Mouse (Mus musculus): ENCODE measurements around the gene Wfdc15a. TPM values are rescaled to one million over a fixed set of nuclear protein-coding genes. Genes with fewer than 3 reads are reported as not detected.
A peak's percentile ranks its signal among the peaks of the same experiment; 100 is the strongest.

The Wfdc15a gene
- total RNA-seq, 2 experiments from 2014 or later = not detected

DNA sequence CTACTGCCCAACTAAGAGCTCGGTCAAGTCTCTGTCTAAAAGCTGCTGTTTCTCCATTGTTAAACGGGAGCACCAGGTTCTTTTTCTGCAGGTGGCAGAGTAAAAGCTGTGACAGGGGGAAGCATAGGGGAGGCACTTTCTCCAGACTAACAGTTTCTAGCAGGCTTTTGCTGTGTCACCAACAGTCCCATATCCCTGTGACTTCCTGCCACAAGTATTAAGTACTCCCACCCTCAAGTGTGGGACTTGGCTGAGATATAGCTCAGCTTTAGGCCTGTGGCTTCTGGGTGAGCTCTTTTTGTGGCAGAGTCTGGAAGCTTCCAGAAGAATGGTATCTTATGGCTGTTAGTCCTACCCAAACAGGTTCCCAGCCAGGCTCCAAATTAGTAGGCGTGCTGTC, 24.1 kb downstream of the Wfdc15a start:
- DNase-seq = no peak

DNA sequence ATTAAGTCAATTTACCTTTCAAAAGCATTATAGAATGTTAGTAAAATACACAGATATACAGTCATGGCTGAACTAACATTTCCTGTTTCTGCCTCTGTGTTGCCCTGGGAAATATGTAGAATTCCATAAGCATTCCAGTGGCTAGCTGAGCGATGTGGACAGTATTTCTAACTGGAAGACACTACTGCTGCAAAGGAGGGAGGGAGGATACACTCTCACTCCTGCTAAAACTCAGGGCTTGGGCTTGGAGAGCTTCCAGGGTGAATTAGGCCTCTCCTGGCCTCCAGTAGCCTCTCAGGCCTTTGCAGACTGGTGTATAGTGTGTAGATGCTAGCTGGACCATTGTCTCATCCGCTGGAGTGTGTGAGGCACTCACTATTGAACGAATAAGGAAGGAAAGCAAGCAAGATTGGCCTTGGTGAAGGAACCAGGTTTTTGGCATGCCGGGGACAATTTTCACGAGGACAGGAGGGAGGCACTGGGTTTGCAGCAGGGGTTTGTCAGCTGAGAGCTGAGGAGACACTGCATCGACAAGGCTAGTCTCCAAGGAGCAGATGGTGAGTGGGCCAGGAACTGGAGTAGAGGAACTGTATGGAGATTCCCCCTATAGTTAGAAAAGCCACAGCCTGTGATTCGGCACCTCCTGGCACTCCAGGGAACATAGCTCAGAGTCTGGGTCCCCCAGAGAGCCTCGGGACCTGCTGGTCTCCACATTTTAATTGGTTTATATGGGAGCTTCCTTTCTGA, 25.1 kb downstream of the Wfdc15a start:
- no peak for DNase-seq

DNA sequence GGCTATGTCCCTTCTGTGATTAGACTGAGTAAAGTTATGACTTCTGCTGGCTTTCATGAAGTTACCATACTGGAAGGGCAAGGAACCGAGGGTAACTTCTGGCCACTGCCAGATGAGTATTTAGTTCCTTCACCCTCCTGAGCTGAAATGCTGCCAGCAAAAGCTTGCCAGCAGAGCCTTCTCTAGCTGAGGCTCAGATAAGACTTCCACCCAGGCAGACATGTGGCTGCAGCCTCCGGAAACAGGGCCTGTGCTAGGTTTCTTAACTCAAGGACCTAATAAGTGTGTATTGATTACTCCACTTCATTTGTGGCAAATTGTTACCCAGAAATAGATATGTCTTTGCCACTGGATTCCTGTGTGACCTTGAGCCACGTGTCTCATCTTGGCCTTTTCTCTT, 26.5 kb downstream of the Wfdc15a start:
- DNase-seq = peak; percentile 36 to 46

DNA sequence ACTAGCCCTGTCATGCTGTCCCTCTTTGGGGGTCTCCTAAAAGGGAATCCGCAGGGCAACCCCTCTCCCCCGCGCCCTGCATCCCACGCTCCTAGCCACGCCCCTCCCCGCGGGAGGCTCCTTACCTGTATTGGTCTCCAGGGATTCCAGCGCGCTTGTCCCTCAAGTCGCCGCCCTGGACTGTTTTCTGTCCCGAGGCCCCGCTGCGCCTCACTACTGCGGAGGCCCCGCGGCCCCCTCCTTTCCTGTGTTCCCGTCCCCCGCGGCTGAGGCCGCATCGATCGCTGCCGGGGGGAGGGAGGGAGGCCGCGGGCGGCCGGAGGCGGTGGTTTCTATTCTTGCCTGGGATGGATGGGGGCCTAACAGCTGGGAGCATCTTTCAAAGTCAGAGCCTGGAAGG, 29.0 kb downstream of the Wfdc15a start, which contains the start of gene Kcns1:
Kcns1 (minus strand) TSS at position 212 of the 400 bp plus-strand sequence.
- no peak for DNase-seq

DNA sequence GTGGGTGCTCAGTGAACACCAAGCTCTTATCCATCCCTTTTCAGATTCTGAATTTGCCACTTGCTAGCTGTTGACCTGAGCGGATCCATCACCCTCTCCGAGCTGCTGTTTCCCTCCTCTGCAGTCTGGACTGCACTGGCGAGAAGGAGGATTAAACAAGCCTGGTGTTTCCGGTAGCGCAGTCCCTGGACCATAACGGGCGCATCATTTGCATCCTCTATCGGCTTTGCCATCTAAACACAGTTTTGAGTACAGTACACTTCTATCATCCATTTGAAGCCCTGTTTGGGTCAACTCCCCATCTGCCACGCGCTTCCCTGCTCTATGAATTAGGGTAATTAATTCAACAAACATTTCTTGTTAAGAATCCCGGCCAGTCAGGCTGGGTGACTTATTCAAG, 29.6 kb downstream of the Wfdc15a start:
- no peak for DNase-seq

DNA sequence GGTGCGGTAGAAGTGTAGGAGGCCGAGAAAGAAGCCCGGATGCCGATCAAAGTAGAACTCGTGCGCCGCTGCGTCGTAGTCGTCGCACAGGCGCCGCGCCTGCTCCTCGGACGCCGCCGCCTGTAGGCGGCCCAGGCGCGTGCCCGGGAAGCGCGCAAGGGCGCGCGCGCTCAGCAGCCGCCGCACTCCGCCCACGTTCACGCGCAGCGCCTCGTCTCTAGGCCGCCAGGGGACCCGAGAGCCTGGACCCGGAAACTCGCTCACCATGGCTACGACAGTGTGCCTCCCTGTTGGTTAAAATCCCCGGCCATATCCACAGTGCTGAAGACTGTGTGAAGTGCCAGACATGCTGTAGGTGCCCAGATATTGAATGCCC, 31.4 kb downstream of the Wfdc15a start:
- no peak for DNase-seq

DNA sequence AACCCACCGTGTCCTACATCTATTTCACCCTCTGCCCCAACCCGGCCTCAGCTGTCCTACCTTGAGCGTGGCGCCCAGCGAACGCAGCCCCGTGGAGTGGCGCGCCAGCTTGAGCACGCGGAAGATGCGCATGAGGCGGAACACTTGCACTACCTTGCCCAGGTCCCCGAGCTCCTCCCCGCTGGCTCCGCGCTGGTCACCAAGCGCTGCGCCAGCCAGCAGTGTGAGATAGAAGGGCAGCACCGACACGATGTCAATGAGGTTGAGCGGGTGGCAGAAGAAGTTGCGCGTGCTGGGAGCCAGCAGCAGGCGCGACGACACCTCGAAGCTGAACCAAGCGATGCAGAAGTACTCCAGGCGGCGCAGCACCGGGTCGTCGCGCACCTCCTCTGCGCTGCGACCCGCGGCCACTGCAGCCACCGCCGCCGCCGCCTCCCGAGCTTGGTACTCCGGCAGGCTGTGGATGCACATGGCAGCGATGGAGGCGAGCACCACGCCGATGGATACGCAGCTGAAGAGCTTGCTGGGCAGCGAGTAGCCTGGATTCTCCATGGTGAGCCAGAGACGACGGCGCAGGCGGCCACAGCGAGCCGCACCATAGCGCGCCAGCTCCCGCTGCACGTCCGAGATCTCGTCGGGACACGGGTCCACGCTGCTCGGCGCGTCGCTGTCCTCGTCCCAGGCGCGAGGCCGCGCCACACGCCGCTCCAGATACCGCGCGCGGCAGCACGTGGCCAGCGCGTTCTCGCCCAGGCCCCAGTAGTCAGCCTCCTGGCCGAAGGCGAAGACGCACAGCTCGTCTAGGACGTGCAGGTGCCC, 32.0 kb downstream of the Wfdc15a start:
- no peak for DNase-seq

DNA sequence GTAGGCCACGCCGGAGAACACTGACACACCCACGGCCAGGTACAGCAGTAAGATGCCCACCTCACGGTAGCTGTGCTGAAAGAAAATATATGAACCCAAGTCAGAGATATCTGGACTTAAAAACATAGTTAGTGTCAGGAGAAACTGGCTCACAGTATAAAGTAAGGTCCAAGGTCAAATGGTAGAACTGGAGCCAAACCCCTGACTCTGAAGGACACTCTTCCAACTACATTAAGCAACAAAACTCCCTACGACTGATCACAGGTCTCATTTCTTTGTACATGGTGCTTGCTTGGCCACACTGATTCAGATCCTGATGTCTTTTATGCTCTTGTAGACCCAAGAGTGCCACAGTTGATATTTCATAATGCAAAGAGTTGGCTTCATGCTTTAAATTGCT, 35.0 kb downstream of the Wfdc15a start:
- DNase-seq = peak; percentile 40 to 44

DNA sequence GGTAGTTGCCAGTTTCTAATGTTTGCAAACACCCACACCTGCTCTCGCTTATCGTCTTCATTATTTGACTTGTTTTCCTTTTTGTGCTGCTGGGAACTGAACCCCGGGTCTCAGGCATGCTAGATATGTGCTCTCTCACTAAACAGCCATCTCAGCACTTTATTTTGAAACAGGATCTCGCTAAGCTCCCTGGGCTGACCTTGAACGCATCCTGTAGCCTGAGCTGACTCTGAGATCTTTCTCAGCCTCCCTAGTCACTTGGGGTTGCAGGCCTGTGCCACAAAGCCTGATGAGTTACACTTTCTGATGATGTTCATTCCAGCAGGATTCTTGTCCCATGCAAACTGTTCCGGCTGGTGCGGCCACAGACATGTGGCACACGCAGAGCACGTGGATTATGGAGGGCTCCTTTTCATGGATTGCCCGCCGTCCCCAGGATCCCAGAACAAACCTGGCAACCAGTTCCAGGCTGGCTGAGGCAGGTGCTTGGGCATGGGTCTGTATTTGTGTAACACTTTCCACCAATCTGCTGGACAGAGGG, 38.3 kb downstream of the Wfdc15a start:
- DNase-seq = peak in 1 of 2 experiments; percentile 36

DNA sequence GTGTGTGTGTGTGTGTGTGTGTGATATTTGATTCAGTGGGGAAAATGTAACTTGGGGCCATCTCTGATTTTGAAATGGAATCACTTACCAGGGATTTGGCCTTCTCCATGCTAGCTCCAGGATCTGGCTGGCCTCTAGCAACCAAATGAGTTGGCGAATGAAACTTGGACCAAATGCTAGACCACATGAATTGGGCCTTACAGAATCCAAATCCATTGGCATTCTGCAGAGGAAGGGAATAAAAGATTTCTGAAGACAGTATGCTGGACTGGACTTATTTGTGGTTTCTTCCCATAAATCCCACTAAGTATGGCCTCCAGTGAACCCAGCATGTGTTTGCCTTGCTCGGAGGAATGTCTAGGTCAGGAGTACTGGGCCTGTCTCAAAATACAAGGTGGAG, 41.1 kb downstream of the Wfdc15a start:
- DNase-seq = no peak

DNA sequence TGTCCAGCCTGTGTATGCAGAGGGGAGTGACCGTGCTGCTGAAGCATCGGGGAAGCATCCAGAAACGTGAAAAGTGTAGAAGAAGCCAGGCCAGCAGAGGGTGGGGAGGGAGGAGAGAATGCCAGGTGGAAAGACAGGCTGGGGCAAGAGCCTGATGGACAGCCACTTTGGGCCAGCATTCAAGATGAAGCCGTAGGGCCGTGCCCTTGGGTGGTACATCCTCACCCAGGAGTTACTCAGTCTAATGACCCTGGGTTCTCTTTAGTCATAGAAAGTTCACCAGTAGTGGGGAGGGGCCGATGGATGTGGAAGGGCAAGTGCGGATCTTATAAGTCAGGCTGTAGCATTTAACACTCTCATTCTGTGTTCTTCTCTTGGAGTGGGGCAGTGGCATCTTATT, 43.8 kb downstream of the Wfdc15a start:
- DNase-seq = peak; percentile 44 to 53

DNA sequence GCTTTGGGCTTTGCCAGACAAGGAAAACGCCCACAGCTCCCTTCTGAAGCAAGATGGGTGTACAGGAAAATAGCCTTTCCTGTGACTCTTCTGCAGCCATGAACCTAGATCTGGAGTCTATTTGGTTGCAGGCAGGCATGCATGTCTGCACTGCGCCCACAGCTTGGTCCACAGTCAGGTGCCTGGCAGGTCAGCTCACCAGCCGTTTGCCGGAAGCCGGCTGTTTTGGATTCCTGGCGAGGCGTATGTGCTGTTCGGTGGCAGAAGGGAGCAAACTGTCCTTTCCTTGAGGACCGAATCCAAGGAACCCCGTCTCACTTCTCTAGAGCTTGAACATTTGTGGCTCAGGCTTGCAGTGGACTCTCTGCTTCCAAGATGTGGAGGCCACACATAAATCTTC, 45.9 kb downstream of the Wfdc15a start:
- no peak for DNase-seq

DNA sequence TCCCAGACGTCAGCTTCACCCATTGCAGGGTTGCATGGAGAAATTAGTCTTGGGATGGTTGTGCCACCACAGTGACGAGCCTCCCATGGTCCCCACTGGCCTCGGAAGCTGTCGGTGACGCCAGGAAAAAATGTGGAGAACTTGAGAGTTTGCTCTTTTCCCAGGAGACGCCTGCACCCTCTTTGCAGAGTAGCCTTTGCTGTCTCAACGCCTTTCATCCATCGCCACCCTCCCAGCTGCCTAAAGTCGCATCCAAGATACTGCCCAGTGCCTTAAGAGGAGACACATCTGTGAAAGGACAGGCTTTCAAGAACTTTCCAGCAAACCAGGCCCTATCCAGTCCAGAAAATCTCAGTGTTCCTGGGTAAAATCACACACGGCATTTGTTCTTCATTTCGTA, 47.6 kb downstream of the Wfdc15a start:
- DNase-seq = no peak

DNA sequence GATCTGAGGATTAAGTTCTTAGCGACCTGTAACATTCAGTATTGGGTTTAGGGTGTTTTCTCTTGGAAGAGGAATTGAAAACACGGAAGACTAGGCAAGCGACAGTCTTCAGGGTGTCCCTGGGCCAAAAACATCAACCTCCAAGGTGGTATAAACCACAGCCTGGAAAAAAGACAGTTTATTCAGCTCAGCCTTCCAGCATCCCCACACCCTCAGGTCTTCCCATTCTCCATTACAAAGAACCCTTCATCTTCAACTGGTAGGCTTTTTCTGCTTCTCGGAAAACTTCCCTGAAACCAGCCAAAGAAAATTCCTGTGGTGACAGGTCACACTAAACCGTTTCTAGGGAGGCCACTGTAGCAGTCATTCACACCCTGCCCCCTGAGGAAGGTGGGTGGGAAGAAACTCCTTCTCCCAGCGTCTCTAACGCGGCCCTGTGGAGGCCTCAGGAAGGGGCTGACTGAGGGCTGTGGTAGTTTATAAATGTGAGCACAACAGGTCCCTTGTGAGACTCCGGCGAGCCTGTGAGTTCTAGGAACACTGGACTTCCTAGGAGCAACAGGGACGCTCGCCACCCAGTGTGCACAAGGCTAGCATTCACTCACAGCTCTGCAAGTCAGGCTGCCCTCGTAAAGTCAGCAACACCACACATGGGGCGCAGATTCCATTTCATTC, 49.7 kb downstream of the Wfdc15a start:
- no peak for DNase-seq

Other genes with a start within 250 kb of the Wfdc15a start
- gene Ywhab, start 205.2 kb downstream of the Wfdc15a start, total RNA-seq (2021) = 100 to 1,000 TPM; 264 to 302 TPM
- 1 to 10 TPM; 1.2 to 1.9 TPM for gene Pabpc1l, start 174.7 kb downstream of the Wfdc15a start, total RNA-seq (2021)
- gene Stk4, start 129.8 kb downstream of the Wfdc15a start, total RNA-seq (2021) = 10 to 100 TPM; 27.5 to 32.4 TPM
- 10 to 100 TPM; 32.9 to 41.5 TPM for gene Tomm34, start 129.0 kb downstream of the Wfdc15a start, total RNA-seq (2021)
- not detected for gene Kcns1, start 29.0 kb downstream of the Wfdc15a start, total RNA-seq (2021)
- not detected for gene Wfdc5, start 17.4 kb downstream of the Wfdc15a start, total RNA-seq (2021)
- 1 to 10 TPM in 1 of 2 experiments, under 1 TPM in 1; 0.43 to 1.4 TPM for gene Wfdc12, start 9.5 kb downstream of the Wfdc15a start, total RNA-seq (2021)
- gene Wfdc15b, start 21.5 kb upstream of the Wfdc15a start, total RNA-seq (2021) = not detected
- gene Svs2, start 38.3 kb upstream of the Wfdc15a start, total RNA-seq (2021) = not detected
- gene Svs3b, start 56.5 kb upstream of the Wfdc15a start, total RNA-seq (2021) = not detected
- gene Svs4, start 78.3 kb upstream of the Wfdc15a start, total RNA-seq (2021) = not detected
- gene Svs3a, start 89.1 kb upstream of the Wfdc15a start, total RNA-seq (2021) = not detected
- not detected for gene Svs6, start 116.6 kb upstream of the Wfdc15a start, total RNA-seq (2021)
- 1 to 10 TPM; 2.7 to 4.3 TPM for gene Svs5, start 132.6 kb upstream of the Wfdc15a start, total RNA-seq (2021)
- 10 to 100 TPM; 17.0 to 18.0 TPM for gene Slpi, start 189.0 kb upstream of the Wfdc15a start, total RNA-seq (2021)
- not detected for gene Rbpjl, start 203.0 kb upstream of the Wfdc15a start, total RNA-seq (2021)
- 1 to 10 TPM in 1 of 2 experiments, under 1 TPM in 1; 0.92 to 1.4 TPM for gene Matn4, start 205.0 kb upstream of the Wfdc15a start, total RNA-seq (2021)
- 100 to 1,000 TPM; 116 to 144 TPM for gene Sdc4, start 243.8 kb upstream of the Wfdc15a start, total RNA-seq (2021)